Comparison of ENCODE assay signal across 1 mouse cellular context in the genomic region with DNA sequence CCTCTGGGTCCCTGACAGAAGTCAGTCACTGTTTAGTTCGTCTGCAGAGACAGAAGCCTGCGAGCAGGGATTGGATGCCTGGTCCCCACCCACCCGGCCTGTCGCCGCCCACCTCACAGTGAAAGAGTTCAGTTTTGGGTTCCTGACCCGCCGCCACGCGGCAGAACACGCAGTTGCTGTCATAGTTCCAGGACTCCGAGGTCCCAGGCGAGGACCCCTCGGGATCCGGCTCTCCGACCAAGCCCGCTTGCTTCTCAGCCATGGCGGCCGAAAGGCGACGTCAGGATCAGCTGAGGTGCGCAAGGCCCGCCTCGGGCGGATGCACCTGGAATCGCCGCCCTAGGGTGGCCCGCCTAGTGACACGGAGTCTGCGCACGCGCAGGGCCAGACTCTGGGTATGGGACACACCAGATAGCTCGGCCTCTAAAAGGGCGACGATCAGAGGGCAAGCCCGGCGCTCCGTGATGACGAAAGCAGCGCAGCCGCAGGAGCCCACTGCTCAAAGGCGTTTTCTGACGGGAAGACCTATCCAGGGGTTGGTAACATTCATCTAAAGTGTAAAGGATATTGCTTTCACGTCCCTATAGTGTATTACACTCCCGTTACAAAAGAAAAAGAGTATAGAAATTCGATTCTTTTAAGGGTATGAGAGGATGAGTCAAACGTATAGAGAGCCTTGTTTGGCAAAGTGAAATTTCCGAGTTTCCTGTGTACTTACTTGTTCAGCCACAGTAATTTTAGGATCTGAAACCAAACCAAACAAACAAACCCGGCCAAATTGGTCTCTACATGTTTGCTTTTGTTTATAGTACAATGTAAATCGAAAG.
TF ChIP-seq lines count a peak whose summit lies in the region.

No protein-coding gene starts in this region.

TF ChIP-seq in CH12.LX, 34 proteins besides CTCF, POLR2A, EP300 and RAD21 (continued from another document):
- TF ChIP-seq ZC3H11A (IDR thresholded peaks at IDR 0.05; ENCODE audit: low read depth, low read length): no peak
- no peak for TF ChIP-seq ZKSCAN1 (IDR thresholded peaks at IDR 0.05; ENCODE audit: borderline replicate concordance, low read depth, low read length)
- TF ChIP-seq TBP (conservative IDR thresholded peaks at IDR 0.05; ENCODE audit: low read depth, low read length): peak; percentile 79
- no peak for TF ChIP-seq USF2 (conservative IDR thresholded peaks at IDR 0.05; ENCODE audit: low read depth, low read length)
- TF ChIP-seq BHLHE40 (IDR thresholded peaks at IDR 0.05; ENCODE audit: low read depth, low read length): no peak
- TF ChIP-seq RCOR1 (conservative IDR thresholded peaks at IDR 0.05; ENCODE audit: low read depth, low read length): no peak
- TF ChIP-seq ZNF384 (IDR thresholded peaks at IDR 0.05; ENCODE audit: low read depth, low read length): no peak
- TF ChIP-seq UBTF (IDR thresholded peaks at IDR 0.05; ENCODE audit: low read depth, low read length): 0 out of 2 replicates have a peak, but pooled peaks have one; percentile 44
- TF ChIP-seq KAT2A (IDR thresholded peaks at IDR 0.05; ENCODE audit: insufficient replicate concordance, low read length): peak; percentile 70; the same call in 1 of the 2 replicates
- TF ChIP-seq MAZ (IDR thresholded peaks at IDR 0.05; ENCODE audit: low read depth, low read length): no peak
- peak; percentile 93 for TF ChIP-seq ETS1 (conservative IDR thresholded peaks at IDR 0.05; ENCODE audit: low read depth, low read length)
- TF ChIP-seq IRF4 (IDR thresholded peaks at IDR 0.05; ENCODE audit: low read depth, low read length): peak; percentile 37; the same call in 1 of the 2 replicates
- TF ChIP-seq SMC3 (IDR thresholded peaks at IDR 0.05; ENCODE audit: low read depth, low read length): peak; percentile 12; the same call in 1 of the 2 replicates
- peak; percentile 30 for TF ChIP-seq USF1 (IDR thresholded peaks at IDR 0.05; ENCODE audit: low read depth, low read length)
- peak; percentile 95 for TF ChIP-seq SIN3A (IDR thresholded peaks at IDR 0.05; ENCODE audit: low read length)
- TF ChIP-seq MYC (IDR thresholded peaks at IDR 0.05; ENCODE audit: low read depth, low read length): no peak; the same call in 1 of the 2 replicates
- peak; percentile 90 for TF ChIP-seq NELFE (IDR thresholded peaks at IDR 0.05; ENCODE audit: low read depth, low read length)
- TF ChIP-seq NRF1 (IDR thresholded peaks at IDR 0.05; ENCODE audit: low read depth, low read length): peak; percentile 98
- no peak; the same call in 1 of the 2 replicates for TF ChIP-seq GABPA (IDR thresholded peaks at IDR 0.05; ENCODE audit: insufficient replicate concordance, low read depth, low read length)
- TF ChIP-seq HCFC1 (IDR thresholded peaks at IDR 0.05; ENCODE audit: low read depth, low read length): peak; percentile 89
- peak; percentile 78 for TF ChIP-seq ELF1 (IDR thresholded peaks at IDR 0.05; ENCODE audit: low read depth, low read length)
- peak; percentile 78 for TF ChIP-seq MXI1 (IDR thresholded peaks at IDR 0.05; ENCODE audit: low read depth, low read length)
TF ChIP-seq in CH12.LX: peak in this region for 17.
